Mouse (Mus musculus) embryonic facial prominence, embryonic 14.5 days (tissue): ENCODE measurements around the gene Cd34. TPM values are rescaled to one million over a fixed set of nuclear protein-coding genes. Genes with fewer than 3 reads are reported as not detected.

Experiments used
- ATAC-seq: fragments of 200-750 bp; cut with Nextera tagmentation; 2 replicates; pipeline ENCODE4 v1.8.0; 2017; ENCODE audit warnings: low read depth, moderate number of reproducible peaks, moderate TSS enrichment
- DNase-seq: peaks from one replicate; pipeline ENCODE4 v3.0.0-alpha.2; 2015; ENCODE audit warnings: low spot score
- H3K27ac ChIP-seq: fragments of 300-500 bp; sonication (generic); replicated peaks from 2 replicates; pipeline ENCODE4 v1.5.1; 2014; ENCODE audit warnings: low read depth, mild to moderate bottlenecking, low read length, moderate library complexity
- H3K27me3 ChIP-seq: fragments of 300-500 bp; sonication (generic); replicated peaks from 2 replicates; pipeline ENCODE4 v1.6.1; 2014; ENCODE audit warnings: low read length; ENCODE audit not compliant: control insufficient read depth, insufficient read depth
- H3K36me3 ChIP-seq: fragments of 300-500 bp; sonication (generic); 2 replicates; pipeline ENCODE4 v1.6.1; 2014; ENCODE audit warnings: low read length, mixed read lengths; ENCODE audit not compliant: control insufficient read depth, insufficient read depth
- H3K4me1 ChIP-seq: fragments of 300-500 bp; sonication (generic); 2 replicates; pipeline ENCODE4 v1.6.1; 2014; ENCODE audit warnings: antibody characterized with exemption, low read length; ENCODE audit not compliant: control insufficient read depth, insufficient read depth
- H3K4me2 ChIP-seq: fragments of 300-500 bp; sonication (generic); 2 replicates; pipeline ENCODE4 v1.6.1; 2014; ENCODE audit warnings: low read depth, mild to moderate bottlenecking, low read length, moderate library complexity, mixed read lengths
- H3K4me3 ChIP-seq: fragments of 300-500 bp; sonication (generic); 2 replicates; pipeline ENCODE4 v1.5.1; 2014; ENCODE audit warnings: low read depth, mild to moderate bottlenecking, low read length
- H3K9ac ChIP-seq: fragments of 300-500 bp; sonication (generic); 2 replicates; pipeline ENCODE4 v1.6.1; 2014; ENCODE audit warnings: low read depth, mild to moderate bottlenecking, low read length, moderate library complexity, mixed read lengths
- H3K9me3 ChIP-seq: fragments of 300-500 bp; sonication (generic); 2 replicates; pipeline ENCODE4 v1.6.1; 2016; ENCODE audit warnings: low read length; ENCODE audit not compliant: control insufficient read depth
- WGBS: fragments of 180-500 bp; shearing (Covaris S2); extraction: QIAGEN DNeasy Blood & Tissue Kit; methylation state at CpG from one replicate; pipeline ENCODE4 v1.1.7; 2014; 5-methylcytosine and 5-hydroxymethylcytosine counted together
- polyA plus RNA-seq: library from polyadenylated mRNA; unstranded; fragments of >200 nt; fragmentation: Nextera tagmentation; extraction: Ambion mirVana; gene quantifications from 2 replicates; pipeline ENCODE4 v1.2.1, GENCODE M21; 2014

Cd34 gene
- polyA plus RNA-seq, 1 experiment from 2014 or later: 137 TPM

DNA sequence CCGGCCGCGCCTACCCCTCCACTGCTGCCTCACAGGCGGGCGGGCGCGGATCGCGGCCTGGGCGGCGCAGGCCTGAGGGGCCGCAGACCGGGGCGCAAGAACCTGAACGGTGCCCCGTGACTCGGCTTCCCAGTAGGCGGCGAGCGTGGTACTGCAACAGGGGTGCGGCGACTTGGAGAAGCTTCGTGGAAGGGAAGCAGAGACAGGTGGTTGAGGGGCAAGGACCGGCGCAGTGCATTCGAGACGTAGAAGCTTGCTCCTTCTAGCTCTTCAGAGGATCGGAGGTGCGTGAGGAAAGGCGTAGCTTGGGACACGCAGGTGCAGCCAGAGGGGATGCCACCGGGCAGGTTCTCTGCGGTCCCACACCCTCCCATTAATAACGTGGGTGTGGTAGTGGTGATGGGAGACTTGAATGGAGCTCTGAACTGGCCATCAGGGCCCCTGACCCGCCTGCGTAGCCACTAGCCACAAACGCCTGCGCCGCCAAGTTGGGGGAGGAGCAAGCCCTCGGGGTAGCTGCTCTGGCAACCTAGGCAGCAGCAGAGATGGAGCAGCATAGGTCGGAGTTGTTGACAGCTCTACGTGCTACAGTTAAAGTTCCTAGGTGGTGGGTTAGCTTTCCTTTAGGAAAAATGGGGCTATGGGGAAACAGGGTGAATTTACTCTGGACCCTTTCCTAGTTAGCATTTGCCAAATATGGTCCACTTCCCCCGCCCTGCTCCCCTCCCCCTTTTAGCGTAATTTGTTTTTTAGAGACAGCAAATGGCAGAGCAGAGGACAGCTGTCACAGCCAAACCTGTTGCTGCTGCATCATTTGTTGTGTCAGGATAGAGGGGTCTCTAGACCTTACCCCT is 38.1 kb downstream of the Cd34 start:
- H3K27ac ChIP-seq: 0 out of 2 replicates have a peak overlapping the region, but pooled peaks have one; percentile 17
- peak overlapping the region; percentile 64 for H3K4me3 ChIP-seq
- peak; percentile 83 for DNase-seq
- peak; percentile 92 for ATAC-seq
- H3K9me3 ChIP-seq: no peaks in the 10 kb centered on the region
- peak overlapping the region; percentile 69 for H3K9ac ChIP-seq
- peaks cover 5% of the 10 kb centered on the region for H3K4me1 ChIP-seq
- under 1% methylated on average over 27 of the region's 44 CpGs for WGBS
- H3K36me3 ChIP-seq: no peaks in the 10 kb centered on the region
- no peaks in the 10 kb centered on the region for H3K27me3 ChIP-seq
- H3K4me2 ChIP-seq: peak overlapping the region; percentile 66

DNA sequence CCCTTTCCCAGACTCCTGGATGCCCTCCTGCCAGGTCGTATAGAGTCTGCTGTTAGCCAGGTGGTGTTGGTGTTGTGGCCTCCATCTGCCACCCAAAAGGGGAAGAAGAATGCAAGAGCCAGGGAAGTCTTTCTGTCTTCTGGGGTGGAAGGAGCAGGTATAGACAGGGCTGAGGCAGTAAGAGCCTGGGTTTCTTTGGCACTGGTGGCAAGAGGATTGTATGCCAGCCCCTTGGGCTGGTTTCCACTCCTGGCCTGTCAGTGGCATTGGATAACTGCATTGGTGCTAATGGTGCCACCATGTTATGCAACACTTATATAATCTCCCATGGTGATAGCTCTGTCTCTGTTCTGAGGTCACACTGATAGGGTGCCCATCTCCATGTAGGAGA is 38.7 kb downstream of the Cd34 start:
- H3K9ac ChIP-seq: no peak overlapping the region
- DNase-seq (no peak), ATAC-seq (no peak)
- 22% methylated on average over 1 of the region's 1 CpGs for WGBS
- no peaks in the 10 kb centered on the region for H3K36me3 ChIP-seq
- no peaks in the 10 kb centered on the region for H3K27me3 ChIP-seq
- H3K27ac ChIP-seq: no peak overlapping the region
- no peaks in the 10 kb centered on the region for H3K9me3 ChIP-seq
- H3K4me1 ChIP-seq: peaks cover 5% of the 10 kb centered on the region
- peak overlapping the region; percentile 66 for H3K4me2 ChIP-seq
- H3K4me3 ChIP-seq: peak overlapping the region; percentile 64; the same call in 1 of the 2 replicates

DNA sequence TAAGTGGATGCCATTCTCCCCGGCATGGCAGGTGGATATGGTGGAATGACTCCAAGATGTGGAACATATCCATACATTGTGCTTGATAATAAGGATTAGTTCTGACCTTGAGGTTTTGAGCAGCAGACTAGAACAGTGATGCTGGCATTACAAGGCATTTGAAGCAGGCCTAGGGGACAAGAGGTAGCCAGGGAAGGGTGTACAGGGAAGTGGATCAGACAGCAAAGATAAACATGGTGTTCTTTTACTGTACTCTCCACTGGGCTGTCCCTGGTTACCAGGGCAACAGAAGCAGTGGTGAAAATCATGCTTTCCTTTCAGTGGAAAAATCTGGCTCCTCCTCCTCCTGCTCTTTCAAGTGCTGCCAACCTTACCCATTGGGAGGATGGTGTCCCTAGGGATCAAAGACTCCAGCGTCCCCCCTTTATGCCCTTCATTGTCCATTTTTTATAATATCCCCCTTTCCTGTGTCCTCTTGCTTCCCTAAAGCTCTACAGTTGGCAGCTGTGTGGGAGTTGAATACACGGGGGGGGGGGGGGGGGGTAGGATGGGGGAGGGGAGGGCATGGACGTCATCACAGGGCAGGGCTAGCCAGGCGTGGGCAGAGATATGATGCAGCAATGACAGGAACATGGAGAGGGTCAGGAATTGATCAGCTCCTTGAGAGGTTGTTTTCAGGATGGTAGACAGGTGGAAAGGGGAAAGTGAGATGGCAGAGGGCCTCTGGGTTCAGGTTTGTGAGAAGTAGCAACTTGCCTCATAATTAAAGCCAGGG is 39.5 kb downstream of the Cd34 start:
- Histone ChIP-seq H3K27ac (no peak overlapping the region), H3K9ac (no peak overlapping the region), H3K4me3 (no peak overlapping the region), H3K4me2 (no peak overlapping the region), H3K4me1 (peaks cover 5% of the 10 kb centered on the region), H3K36me3 (no peaks in the 10 kb centered on the region), H3K27me3 (no peaks in the 10 kb centered on the region), H3K9me3 (no peaks in the 10 kb centered on the region)
- ATAC-seq: no peak
- 44% methylated on average over 4 of the region's 5 CpGs for WGBS
- peak; percentile 17 for DNase-seq

DNA sequence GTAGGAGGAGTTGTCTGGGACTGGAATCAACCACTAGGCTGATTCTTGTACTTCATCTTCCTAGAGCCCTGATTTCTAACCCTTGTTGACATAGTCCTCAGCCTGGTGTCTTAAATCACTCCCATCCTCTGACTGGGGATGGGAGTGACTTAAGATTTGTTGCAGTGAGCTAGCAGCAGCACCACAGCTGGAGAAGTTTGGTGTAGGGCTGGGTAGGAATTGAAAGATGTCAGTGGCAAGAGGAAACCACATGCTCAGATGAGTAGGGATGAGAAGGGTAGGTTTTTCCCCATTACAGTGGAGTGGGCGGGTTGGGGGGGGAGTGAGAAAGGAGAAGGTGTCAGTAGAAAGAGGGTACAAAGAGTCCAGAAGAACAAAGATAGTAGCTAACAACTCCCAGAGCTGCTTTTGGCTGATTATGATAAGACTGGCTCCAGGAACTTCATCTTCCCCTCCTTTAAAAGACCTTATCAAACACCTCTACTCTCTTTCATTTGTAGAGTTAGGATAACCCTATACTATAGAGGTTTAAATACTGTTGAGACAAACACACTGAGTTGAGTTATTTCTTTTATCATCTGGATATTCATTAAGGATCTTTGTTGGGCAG is 42.3 kb downstream of the Cd34 start:
- H3K4me3 ChIP-seq: no peak overlapping the region
- no peak for ATAC-seq
- no peaks in the 10 kb centered on the region for H3K27me3 ChIP-seq
- H3K27ac ChIP-seq: no peak overlapping the region
- no peak for DNase-seq
- WGBS: 76% methylated on average over 1 of the region's 1 CpGs
- no peak overlapping the region for H3K4me2 ChIP-seq
- no peaks in the 10 kb centered on the region for H3K36me3 ChIP-seq
- no peak overlapping the region for H3K9ac ChIP-seq
- H3K4me1 ChIP-seq: peaks cover 5% of the 10 kb centered on the region
- no peaks in the 10 kb centered on the region for H3K9me3 ChIP-seq

DNA sequence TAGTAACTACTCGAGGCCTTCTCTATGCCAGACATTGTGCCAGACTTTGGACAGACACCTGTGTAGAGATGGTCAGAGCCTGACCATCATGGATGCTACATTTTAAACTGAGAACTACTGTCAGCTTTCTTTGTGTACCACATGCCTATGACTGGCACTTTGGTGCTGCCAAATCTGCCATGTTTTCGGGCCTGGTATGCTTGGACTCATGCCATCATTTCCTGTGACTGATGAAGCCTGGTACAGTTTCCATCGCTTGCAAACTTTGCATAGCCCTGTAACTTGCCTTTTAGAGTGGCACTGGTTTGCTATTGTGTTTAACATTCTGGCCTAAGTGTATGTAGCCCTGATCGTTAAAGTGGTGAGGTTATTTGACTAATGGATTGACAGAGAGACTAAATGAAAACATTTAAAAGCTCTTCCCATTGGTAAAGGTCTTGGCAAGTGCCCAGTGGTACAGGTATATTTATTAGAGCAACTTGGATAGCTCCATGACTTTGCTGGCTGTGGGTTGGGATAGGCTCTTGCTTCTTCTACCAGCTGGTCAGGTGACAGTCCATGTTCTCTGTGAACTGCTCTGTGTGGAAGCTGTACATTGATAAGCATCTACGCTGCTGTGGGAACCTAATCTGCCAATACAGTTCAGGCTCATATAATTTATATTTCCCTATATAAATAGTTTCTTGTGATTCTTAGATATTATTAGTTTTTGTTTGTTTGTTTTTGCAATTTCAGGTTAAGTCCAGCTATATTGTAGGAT is 44.5 kb downstream of the Cd34 start:
- H3K4me3 ChIP-seq: no peak overlapping the region
- no peak overlapping the region for H3K4me2 ChIP-seq
- H3K27ac ChIP-seq: no peak overlapping the region
- H3K27me3 ChIP-seq: no peaks in the 10 kb centered on the region
- no peak overlapping the region for H3K9ac ChIP-seq
- DNase-seq (no peak), ATAC-seq (no peak)
- no peaks in the 10 kb centered on the region for H3K9me3 ChIP-seq
- 83% methylated on average over 5 of the region's 5 CpGs for WGBS
- no peaks in the 10 kb centered on the region for H3K4me1 ChIP-seq
- H3K36me3 ChIP-seq: no peaks in the 10 kb centered on the region

DNA sequence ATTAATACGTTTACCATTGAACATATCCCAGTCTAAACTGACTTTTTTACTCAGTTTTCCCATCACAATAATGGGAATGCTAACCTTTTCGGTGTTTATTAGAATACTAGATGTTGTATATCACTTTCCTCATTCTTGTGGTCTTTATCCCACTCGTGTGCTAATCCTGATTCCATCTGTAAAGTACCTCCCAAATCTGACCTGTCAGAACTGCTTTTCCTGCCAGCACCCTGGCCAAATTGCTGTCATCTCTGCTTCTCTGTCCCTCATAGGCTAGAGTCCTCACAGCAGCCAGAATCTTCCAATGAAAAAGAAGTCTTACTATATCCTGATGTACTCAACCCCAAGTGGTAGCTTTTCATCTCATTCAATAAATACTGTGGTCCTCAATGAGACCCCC is 46.3 kb downstream of the Cd34 start:
- Histone ChIP-seq H3K27ac (no peak overlapping the region), H3K36me3 (no peaks in the 10 kb centered on the region), H3K9me3 (no peaks in the 10 kb centered on the region), H3K4me2 (no peak overlapping the region), H3K4me3 (no peak overlapping the region), H3K9ac (no peak overlapping the region), H3K27me3 (no peaks in the 10 kb centered on the region), H3K4me1 (no peaks in the 10 kb centered on the region)
- 80% methylated on average over 3 of the region's 3 CpGs for WGBS
- DNase-seq (no peak), ATAC-seq (no peak)

DNA sequence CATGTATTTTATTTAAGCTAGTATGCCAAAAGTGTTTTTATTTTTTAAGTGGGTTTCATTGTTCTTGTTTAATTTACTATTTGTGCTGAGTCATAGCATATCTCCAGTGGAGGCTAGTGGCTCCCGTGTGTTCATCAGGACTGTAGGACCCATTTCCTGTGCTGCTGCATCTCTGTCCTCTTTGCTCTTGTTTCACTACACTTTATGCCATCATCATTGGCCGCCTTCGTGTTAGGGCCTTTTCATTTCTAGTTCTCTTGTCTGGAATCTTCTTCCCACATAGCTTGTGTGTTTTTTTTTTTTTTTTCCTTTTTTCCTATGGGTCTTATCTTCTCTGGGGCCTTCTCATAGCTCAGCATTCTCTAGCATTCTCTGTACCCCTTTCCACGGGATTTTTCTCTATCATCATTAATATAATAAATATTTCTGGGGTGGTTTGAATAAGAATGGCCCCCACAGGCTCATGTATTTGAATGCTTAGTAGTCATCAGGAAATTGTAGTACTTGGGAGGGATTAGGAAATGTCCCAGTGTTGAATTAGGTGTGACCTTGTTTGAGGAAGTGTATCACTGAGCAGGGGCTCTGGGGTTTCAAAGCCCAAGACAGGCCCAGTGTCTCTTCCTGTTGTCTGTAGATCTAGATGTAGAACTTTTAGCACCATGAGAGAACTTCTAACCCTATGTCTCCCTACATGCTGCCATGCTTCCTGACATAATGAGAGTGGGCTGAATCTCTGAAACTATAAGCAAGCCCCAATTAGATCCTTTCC is 47.0 kb downstream of the Cd34 start:
- Histone ChIP-seq H3K27me3 (no peaks in the 10 kb centered on the region), H3K4me2 (no peak overlapping the region), H3K27ac (no peak overlapping the region), H3K4me1 (no peaks in the 10 kb centered on the region), H3K4me3 (no peak overlapping the region), H3K9me3 (no peaks in the 10 kb centered on the region), H3K36me3 (no peaks in the 10 kb centered on the region), H3K9ac (no peak overlapping the region)
- 69% methylated on average over 4 of the region's 4 CpGs for WGBS
- ATAC-seq (no peak), DNase-seq (no peak)
